Mouse (Mus musculus) MN1 (cell line): ENCODE data around the gene Gm8267.
"Not testable (repeated sequence)": the region's sequence is repeated elsewhere in the genome, so short reads cannot be mapped to it uniquely, and the experiment has no call there.

Source experiments
- DNase-seq: peaks from one replicate; pipeline ENCODE4 v3.0.0-alpha.2; 2016; ENCODE audit warnings: low spot score

The Gm8267 gene

DNA sequence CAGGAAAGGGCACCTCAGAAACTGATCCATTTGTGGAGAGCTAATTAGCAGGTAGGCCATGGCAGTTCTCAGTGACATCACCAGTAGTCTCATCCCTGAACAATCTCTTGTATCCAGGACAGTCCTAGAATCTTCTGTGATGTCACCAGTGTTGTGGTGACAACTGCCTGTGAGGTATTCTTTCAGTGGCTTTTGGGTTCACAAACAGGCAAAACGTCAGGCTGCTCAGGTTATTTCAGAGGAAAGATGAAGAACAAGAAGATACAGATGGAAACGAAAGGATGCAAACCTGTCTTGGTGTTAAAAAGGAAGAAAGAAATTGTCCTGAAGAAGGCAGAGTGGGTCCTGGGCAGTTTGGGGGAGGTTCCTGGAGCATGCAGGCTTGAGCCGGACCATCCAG lies at the start of gene Gm8267:
TSS of gene Gm8267 (minus strand) at position 101 of the 400 bp plus-strand sequence.
- no peak for DNase-seq

DNA sequence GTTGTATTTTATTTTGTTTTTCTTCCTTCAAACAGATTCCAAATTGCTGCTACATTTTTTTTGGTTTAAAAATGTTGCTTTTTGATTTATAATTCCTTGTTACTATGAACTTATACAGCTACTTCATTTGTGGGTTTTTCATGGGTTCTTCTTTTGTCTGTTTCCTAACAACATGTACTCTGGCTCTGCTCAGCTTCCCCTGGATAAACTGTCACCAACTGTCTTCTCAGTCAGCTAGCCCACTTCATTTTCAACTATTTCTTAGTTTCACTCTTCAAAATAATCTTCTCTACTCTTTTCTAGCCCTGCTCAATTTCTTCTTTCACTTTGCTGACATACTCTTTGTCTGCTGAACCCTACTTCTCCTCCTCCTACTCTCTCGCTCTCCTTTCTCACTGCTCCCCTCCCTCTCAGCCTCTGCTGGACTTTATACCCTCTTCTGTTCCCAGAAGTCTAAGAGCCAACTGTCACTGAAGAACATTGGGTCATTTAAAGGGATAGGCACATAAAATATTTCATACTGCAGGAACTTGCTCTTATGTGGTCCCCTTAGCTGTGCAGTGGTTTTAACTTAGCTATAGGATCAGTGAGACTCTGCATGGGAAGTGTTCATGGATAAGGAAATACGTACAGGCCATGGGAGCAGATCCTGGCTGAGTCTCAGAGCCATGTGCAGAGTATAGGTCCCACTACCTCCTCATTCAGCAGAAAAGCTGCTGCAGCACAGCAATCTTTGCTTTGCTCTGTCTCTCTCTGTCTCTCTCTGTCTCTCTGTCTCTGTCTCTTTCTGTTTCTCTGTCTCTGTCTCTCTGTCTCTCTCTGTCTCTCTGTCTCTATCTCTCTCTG lies 39.6 kb upstream of the Gm8267 start:
- not testable (repeated sequence) for DNase-seq

DNA sequence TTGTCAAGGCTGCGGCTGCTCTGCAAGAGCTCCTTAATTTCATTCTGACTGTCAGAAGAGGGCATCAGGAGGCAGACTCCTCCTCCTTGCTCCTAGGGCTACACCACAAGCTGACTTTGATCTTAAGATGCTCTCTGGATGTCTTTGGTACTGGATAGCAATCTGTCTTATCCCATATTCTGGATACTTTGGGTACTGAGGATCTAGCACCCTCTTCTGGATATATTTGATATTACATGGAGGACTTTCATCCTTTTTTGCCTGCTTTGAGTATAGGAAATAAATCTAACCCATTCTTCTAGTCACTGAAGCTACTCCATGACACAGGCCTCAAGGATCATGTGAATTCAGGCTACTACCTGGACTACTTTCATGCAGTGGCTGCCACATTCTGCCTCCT lies 7.4 kb downstream of the Gm8267 start:
- DNase-seq = not testable (repeated sequence)

DNA sequence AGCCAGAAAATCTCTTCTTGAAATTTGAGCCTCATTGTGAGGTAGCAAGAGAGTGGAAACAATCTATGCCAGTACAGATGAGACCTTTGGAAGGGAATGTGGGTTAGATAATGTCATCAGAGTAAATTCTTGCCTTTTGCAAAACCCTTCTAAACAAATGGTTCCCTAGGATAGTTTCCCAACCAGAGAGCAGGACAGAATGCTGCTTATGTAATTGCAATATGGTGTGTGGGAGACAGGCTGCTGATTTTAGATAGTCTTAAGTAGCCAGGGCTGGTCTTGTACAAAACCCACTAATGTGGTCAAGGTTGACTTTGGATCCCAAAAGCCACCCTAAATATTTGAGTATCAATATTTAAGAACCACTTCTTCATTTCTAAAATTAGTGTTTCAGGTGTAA lies 19.4 kb downstream of the Gm8267 start:
- DNase-seq = not testable (repeated sequence)

DNA sequence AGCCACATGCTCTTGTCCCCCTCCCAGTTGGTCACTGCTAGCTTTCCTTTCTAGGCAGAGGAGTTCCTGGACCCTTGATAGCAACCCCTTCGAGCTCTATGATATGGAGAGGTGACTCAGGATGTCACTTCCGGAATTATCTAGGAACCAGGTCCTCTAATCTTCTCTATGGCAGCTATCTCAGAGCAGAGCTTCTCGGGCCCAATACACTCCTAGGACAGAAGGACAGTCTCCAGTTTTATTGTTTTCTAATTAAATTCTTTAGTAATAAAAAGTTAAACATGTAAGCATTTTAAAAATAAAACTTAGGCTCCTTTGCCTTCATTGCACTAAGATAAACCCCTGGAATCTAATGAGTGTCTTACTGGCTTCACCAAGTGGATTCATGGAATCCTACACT lies 43.8 kb downstream of the Gm8267 start, which contains the start of gene Gm8257:
TSS of gene Gm8257 (minus strand) at position 101 of the 400 bp plus-strand sequence.
- not testable (repeated sequence) for DNase-seq
